Comparison of ENCODE assay signal across 5 mouse cellular contexts in the genomic region with DNA sequence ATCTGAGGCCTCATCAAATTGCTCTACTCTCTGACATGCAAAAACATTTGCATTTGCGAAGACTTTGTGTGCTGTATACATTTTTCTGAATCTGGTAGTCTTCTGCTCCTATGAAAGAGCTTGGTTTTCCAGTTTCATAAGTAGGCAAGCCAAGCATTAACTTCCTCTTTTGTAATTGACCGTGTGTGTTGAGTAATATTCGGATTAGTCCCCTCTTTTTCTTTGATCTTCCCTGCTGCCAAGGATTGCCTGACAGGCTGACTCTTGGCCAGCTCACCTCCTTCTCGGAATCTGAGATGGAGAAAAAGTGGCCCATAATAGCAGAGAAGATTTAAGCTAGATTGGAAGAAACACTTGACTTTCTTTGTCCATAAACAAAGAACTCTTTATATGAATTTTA.
"Had no signal": no experiment of that assay in that cellular context is flagged by ENCODE, and none has a peak within 500 bp of the region (broad histone marks: within the 10 kb centered on the region; RNA-seq: fewer than 3 reads in every experiment).

No protein-coding gene starts in this region.

- DNase-seq: kidney, adult 2 months; kidney, postnatal 25 days; right cerebral cortex, postnatal 14 days; thymus, adult 2 months; thymus, postnatal 25 days had no signal
